Mouse (Mus musculus): ENCODE measurements around the gene Syt1.

DNA sequence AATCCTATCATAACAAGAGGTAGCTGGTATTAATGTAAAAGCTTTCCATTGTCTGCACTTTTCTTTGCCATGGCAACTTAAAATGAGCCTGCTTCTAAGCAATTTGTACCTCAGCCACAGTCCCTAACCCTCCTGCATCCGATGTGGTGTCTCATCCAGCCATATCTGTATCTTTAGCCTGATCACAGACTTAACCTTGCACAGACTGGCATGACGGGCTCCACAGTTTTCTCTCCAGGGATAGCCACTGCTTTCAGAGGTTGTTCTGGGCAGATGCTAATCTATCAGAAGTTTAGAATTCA, 451.2 kb downstream of the Syt1 start:
- TF ChIP-seq CTCF (IDR thresholded peaks at IDR 0.05; ENCODE audit: extremely low read depth, insufficient read depth, low read length): no peak
- no peak for TF ChIP-seq POLR2A (IDR thresholded peaks at IDR 0.05; ENCODE audit: extremely low read depth, insufficient read depth, low read length)

All from cortical plate, adult 2 months (tissue).